Mouse (Mus musculus): ENCODE data around the gene 2610001J05Rik.

2610001J05Rik gene

DNA sequence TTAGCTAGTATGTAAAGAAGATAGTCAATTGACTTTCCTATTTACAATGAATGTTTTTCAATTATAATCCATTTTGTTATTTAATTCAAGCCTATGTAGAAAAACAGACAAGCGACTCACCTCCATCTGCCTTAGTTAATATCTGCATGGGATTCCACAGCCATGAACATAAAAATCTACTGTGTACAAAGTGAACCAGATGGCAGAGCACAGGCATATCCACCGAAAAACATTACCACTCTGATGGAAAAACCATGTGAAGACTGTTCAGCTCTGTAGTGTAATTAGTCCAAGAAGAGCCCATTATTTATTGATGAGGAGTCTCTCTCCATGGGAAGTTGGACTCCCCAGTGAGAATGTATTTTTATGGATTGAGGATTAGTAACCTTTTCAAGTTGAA is 38.5 kb downstream of the 2610001J05Rik start:
- no peak for DNase-seq

DNA sequence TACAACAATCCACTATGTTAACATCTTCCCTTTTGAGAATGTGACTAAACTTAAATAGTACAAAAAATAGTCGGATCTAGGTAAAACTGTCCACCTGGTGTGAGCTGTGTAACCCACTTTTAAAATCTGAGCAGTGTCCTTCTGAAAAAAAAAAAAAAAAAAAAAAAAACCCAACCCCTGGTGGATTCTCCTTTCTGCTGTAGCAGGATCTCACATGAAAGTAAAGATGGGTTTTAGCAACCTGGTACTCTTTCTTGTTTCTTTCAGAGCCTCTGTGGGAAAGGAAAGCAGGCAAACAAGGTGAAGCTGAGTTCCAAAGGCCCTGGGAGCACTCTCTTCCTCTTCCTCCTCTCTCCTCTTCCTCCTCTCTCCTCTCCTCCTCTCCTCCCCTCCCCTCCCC is 42.4 kb downstream of the 2610001J05Rik start:
- no peak for DNase-seq
